Mouse (Mus musculus) induced T-regulatory cell, adult 2 months (primary cell): ENCODE data around the gene P2rx1.

Source experiments
- DNase-seq: peaks from one replicate; pipeline ENCODE4 v3.0.0-alpha.2; 2012; ENCODE audit warnings: low read depth

Gene P2rx1

GRCm38 (mm10) chr11:73023099-73023498 lies 24.2 kb downstream of the P2rx1 start:
- no peak for DNase-seq

- DNase-seq, result no peak
Measured at GRCm38 (mm10) chr11:73023827-73024226, 24.9 kb downstream of the P2rx1 start.

- DNase-seq, result peak; percentile 56
Measured at GRCm38 (mm10) chr11:73024236-73024904, 25.5 kb downstream of the P2rx1 start.

GRCm38 (mm10) chr11:73026961-73027360 lies 28.1 kb downstream of the P2rx1 start:
- DNase-seq, result no peak

- DNase-seq, result peak; percentile 87
Measured at GRCm38 (mm10) chr11:73030821-73031498, 32.1 kb downstream of the P2rx1 start.

GRCm38 (mm10) chr11:73031536-73031935 lies 32.6 kb downstream of the P2rx1 start:
- DNase-seq, result no peak

GRCm38 (mm10) chr11:73036077-73036476 lies 37.2 kb downstream of the P2rx1 start:
- DNase-seq, result no peak

- DNase-seq, result no peak
Measured at GRCm38 (mm10) chr11:73036889-73037288, 38.0 kb downstream of the P2rx1 start.

GRCm38 (mm10) chr11:73037691-73038090 lies 38.8 kb downstream of the P2rx1 start:
- DNase-seq, result no peak

GRCm38 (mm10) chr11:73039102-73039799 lies 40.3 kb downstream of the P2rx1 start:
- DNase-seq, result peak; percentile 78

GRCm38 (mm10) chr11:73044229-73044755 lies 45.4 kb downstream of the P2rx1 start:
- no peak for DNase-seq

GRCm38 (mm10) chr11:73044789-73045188 lies 45.9 kb downstream of the P2rx1 start:
- DNase-seq, result peak; percentile 55

- DNase-seq, result peak; percentile 99
Measured at GRCm38 (mm10) chr11:73047542-73047996, 48.7 kb downstream of the P2rx1 start, which contains the start of gene Ncbp3. Ncbp3 (plus strand) TSS chr11:73047783.

GRCm38 (mm10) chr11:73048030-73048876 lies 49.4 kb downstream of the P2rx1 start:
- peak; percentile 82 for DNase-seq

- DNase-seq, result peak; percentile 89
Measured at GRCm38 (mm10) chr11:73049335-73049734, 50.4 kb downstream of the P2rx1 start.

- no peak for DNase-seq
Measured at GRCm38 (mm10) chr11:73052795-73053194, 53.9 kb downstream of the P2rx1 start.

GRCm38 (mm10) chr11:73057701-73058100 lies 58.8 kb downstream of the P2rx1 start:
- no peak for DNase-seq

- DNase-seq, result no peak
Measured at GRCm38 (mm10) chr11:73059630-73060029, 60.7 kb downstream of the P2rx1 start.

GRCm38 (mm10) chr11:73061413-73061812 lies 62.5 kb downstream of the P2rx1 start:
- DNase-seq, result no peak
